Mouse (Mus musculus) liver, postnatal 0 days (tissue): Measurements from ENCODE around the gene Ffar1. TPM values are rescaled to one million over a fixed set of nuclear protein-coding genes. Genes with fewer than 3 reads are reported as not detected.

Source experiments
- ATAC-seq: fragments of 200-750 bp; cut with Nextera tagmentation; 2 replicates; pipeline ENCODE4 v1.8.0; 2017; ENCODE audit warnings: mild to moderate bottlenecking, moderate library complexity
- DNase-seq: peaks from one replicate; pipeline ENCODE4 v3.0.0-alpha.2; 2016
- H3K27ac ChIP-seq: fragments of 300-500 bp; sonication (generic); 2 replicates; pipeline ENCODE4 v1.5.1; 2014; ENCODE audit warnings: antibody characterized with exemption, moderate library complexity, mild to moderate bottlenecking, low read depth
- H3K27me3 ChIP-seq: fragments of 300-500 bp; sonication (generic); 2 replicates; pipeline ENCODE4 v1.6.1; 2014; ENCODE audit warnings: low read length, control low read depth, mixed read lengths; ENCODE audit not compliant: insufficient read depth
- H3K36me3 ChIP-seq: fragments of 300-500 bp; sonication (generic); replicated peaks from 2 replicates; pipeline ENCODE4 v1.6.1; 2014; ENCODE audit warnings: mild to moderate bottlenecking, control low read depth, low read length, moderate library complexity, mixed read lengths; ENCODE audit not compliant: insufficient read depth
- H3K4me1 ChIP-seq: fragments of 300-500 bp; sonication (generic); 2 replicates; pipeline ENCODE4 v1.6.1; 2014; ENCODE audit warnings: antibody characterized with exemption, mild to moderate bottlenecking, control low read depth; ENCODE audit not compliant: insufficient read depth
- H3K4me2 ChIP-seq: fragments of 300-500 bp; sonication (generic); 2 replicates; pipeline ENCODE4 v1.6.1; 2014; ENCODE audit warnings: low read depth, mild to moderate bottlenecking, low read length, moderate library complexity, mixed read lengths
- H3K4me3 ChIP-seq: fragments of 300-500 bp; sonication (generic); 2 replicates; pipeline ENCODE4 v1.5.1; 2014; ENCODE audit warnings: low read depth, low read length
- H3K9ac ChIP-seq: fragments of 300-500 bp; sonication (generic); replicated peaks from 2 replicates; pipeline ENCODE4 v1.6.1; 2014; ENCODE audit warnings: mild to moderate bottlenecking, moderate library complexity
- H3K9me3 ChIP-seq: fragments of 300-500 bp; sonication (generic); 2 replicates; pipeline ENCODE4 v1.6.1; 2016; ENCODE audit warnings: mild to moderate bottlenecking, control low read depth, low read length, mixed read lengths
- CTCF ChIP-seq: sonication (generic); IDR thresholded peaks from 2 replicates; pipeline ENCODE4 v1.5.1; 2016; ENCODE audit warnings: antibody characterized with exemption, low read depth
- EP300 ChIP-seq: IDR thresholded peaks from 2 replicates; pipeline ENCODE4 v1.6.1; 2016; ENCODE audit warnings: antibody characterized with exemption, low read depth, mild to moderate bottlenecking
- WGBS: fragments of 180-500 bp; shearing (Covaris S2); extraction: QIAGEN DNeasy Blood & Tissue Kit; methylation state at CpG from one replicate; pipeline ENCODE4 v1.1.7; 2014; ENCODE audit not compliant: insufficient replicate concordance; 5-methylcytosine and 5-hydroxymethylcytosine counted together
- polyA plus RNA-seq: library from polyadenylated mRNA; unstranded; fragments of >200 nt; fragmentation: Nextera tagmentation; extraction: Ambion mirVana; gene quantifications from 2 replicates; pipeline ENCODE4 v1.2.1, GENCODE M21; 2015

The Ffar1 gene
- polyA plus RNA-seq, 1 experiment from 2014 or later = 0.06 TPM

GRCm38 (mm10) chr7:30820854-30821445 lies 40.4 kb downstream of the Ffar1 start:
- peak overlapping the region; percentile 44 for H3K27ac ChIP-seq
- peaks cover 21% of the 10 kb centered on the region for H3K4me1 ChIP-seq
- no peak for ATAC-seq
- peak overlapping the region; percentile 22; the same call in 1 of the 2 replicates for H3K4me3 ChIP-seq
- WGBS = 24% methylated on average over 7 of the region's 7 CpGs
- no peak overlapping the region for H3K9ac ChIP-seq
- H3K4me2 ChIP-seq = peak overlapping the region; percentile 52
- no peak for DNase-seq
- no peak for TF ChIP-seq EP300
- no peak for TF ChIP-seq CTCF
- H3K36me3 ChIP-seq = no peaks in the 10 kb centered on the region
- no peaks in the 10 kb centered on the region for H3K27me3 ChIP-seq
- H3K9me3 ChIP-seq = no peaks in the 10 kb centered on the region

GRCm38 (mm10) chr7:30820131-30820530 lies 41.2 kb downstream of the Ffar1 start:
- no peaks in the 10 kb centered on the region for H3K36me3 ChIP-seq
- peak overlapping the region; percentile 44; the same call in 1 of the 2 replicates for H3K27ac ChIP-seq
- H3K9ac ChIP-seq = no peak overlapping the region
- peak; percentile 69 for ATAC-seq
- H3K4me3 ChIP-seq = peak overlapping the region; percentile 22
- no peak for TF ChIP-seq EP300
- no peak for TF ChIP-seq CTCF
- WGBS = 34% methylated on average over 6 of the region's 6 CpGs
- H3K9me3 ChIP-seq = no peaks in the 10 kb centered on the region
- H3K27me3 ChIP-seq = no peaks in the 10 kb centered on the region
- peaks cover 21% of the 10 kb centered on the region for H3K4me1 ChIP-seq
- peak overlapping the region; percentile 52 for H3K4me2 ChIP-seq
- peak; percentile 31 for DNase-seq

GRCm38 (mm10) chr7:30812291-30812807 lies 49.0 kb downstream of the Ffar1 start:
- H3K36me3 ChIP-seq = no peaks in the 10 kb centered on the region
- ATAC-seq (peak; percentile 78), DNase-seq (peak; percentile 52)
- H3K9me3 ChIP-seq = no peaks in the 10 kb centered on the region
- 0 out of 2 replicates have a peak overlapping the region, but pooled peaks have one; percentile 8 for H3K4me3 ChIP-seq
- WGBS = 18% methylated on average over 6 of the region's 6 CpGs
- peak overlapping the region; percentile 53 for H3K4me2 ChIP-seq
- H3K27me3 ChIP-seq = no peaks in the 10 kb centered on the region
- H3K27ac ChIP-seq = peak overlapping the region; percentile 89
- TF ChIP-seq EP300 (peak; percentile 6; the same call in 1 of the 2 replicates), CTCF (no peak)
- H3K4me1 ChIP-seq = peaks cover 14% of the 10 kb centered on the region
- H3K9ac ChIP-seq = 0 out of 2 replicates have a peak overlapping the region, but pooled peaks have one; percentile 16

GRCm38 (mm10) chr7:30811757-30812290 lies 49.5 kb downstream of the Ffar1 start:
- H3K27me3 ChIP-seq = no peaks in the 10 kb centered on the region
- peaks cover 14% of the 10 kb centered on the region for H3K4me1 ChIP-seq
- 11% methylated on average over 9 of the region's 9 CpGs for WGBS
- H3K9ac ChIP-seq = 0 out of 2 replicates have a peak overlapping the region, but pooled peaks have one; percentile 16
- H3K27ac ChIP-seq = peak overlapping the region; percentile 89
- ATAC-seq = peak; percentile 69
- H3K4me2 ChIP-seq = peak overlapping the region; percentile 53
- 0 out of 2 replicates have a peak, but pooled peaks have one; percentile 22 for TF ChIP-seq EP300
- TF ChIP-seq CTCF = no peak
- H3K9me3 ChIP-seq = no peaks in the 10 kb centered on the region
- DNase-seq = peak; percentile 39
- H3K36me3 ChIP-seq = no peaks in the 10 kb centered on the region
- 0 out of 2 replicates have a peak overlapping the region, but pooled peaks have one; percentile 8 for H3K4me3 ChIP-seq

GRCm38 (mm10) chr7:30810319-30810718 lies 51.0 kb downstream of the Ffar1 start:
- DNase-seq = no peak
- no peak for ATAC-seq

More at GRCm38 (mm10) chr7:30810319-30810718, 51.0 kb downstream of the Ffar1 start:
- no peaks in the 10 kb centered on the region for H3K27me3 ChIP-seq
- H3K9me3 ChIP-seq = no peaks in the 10 kb centered on the region
- H3K36me3 ChIP-seq = no peaks in the 10 kb centered on the region
- no peak overlapping the region for H3K27ac ChIP-seq
- WGBS = 61% methylated on average over 6 of the region's 6 CpGs
- H3K4me3 ChIP-seq = no peak overlapping the region
- no peak overlapping the region for H3K9ac ChIP-seq
- no peak for TF ChIP-seq EP300
- TF ChIP-seq CTCF = peak; percentile 69
- peaks cover 14% of the 10 kb centered on the region for H3K4me1 ChIP-seq
- H3K4me2 ChIP-seq = no peak overlapping the region

Other genes with a start within 250 kb of the Ffar1 start
- 0.07 and 0.14 TPM in 2 replicates for gene Upk1a, start 248.7 kb downstream of the Ffar1 start, polyA plus RNA-seq
- gene Cox6b1, start 235.4 kb downstream of the Ffar1 start, polyA plus RNA-seq = 995 and 998 TPM in 2 replicates
- not detected in 2 replicates for gene Etv2, start 225.7 kb downstream of the Ffar1 start, polyA plus RNA-seq
- gene Rbm42, start 211.2 kb downstream of the Ffar1 start, polyA plus RNA-seq = 41.8 and 43.3 TPM in 2 replicates
- 11.4 and 13.0 TPM in 2 replicates for gene Haus5, start 196.6 kb downstream of the Ffar1 start, polyA plus RNA-seq
- gene Pmis2, start 190.0 kb downstream of the Ffar1 start, polyA plus RNA-seq = not detected in 2 replicates
- 0.53 and 1.4 TPM in 2 replicates for gene 2200002J24Rik, start 162.6 kb downstream of the Ffar1 start, polyA plus RNA-seq
- gene Atp4a, start 149.4 kb downstream of the Ffar1 start, polyA plus RNA-seq = 1.1 and 1.6 TPM in 2 replicates
- 153 and 158 TPM in 2 replicates for gene Tmem147, start 132.0 kb downstream of the Ffar1 start, polyA plus RNA-seq
- gene Gapdhs, start 117.9 kb downstream of the Ffar1 start, polyA plus RNA-seq = 0.12 TPM in 1 of 2 replicates, not detected in the other
- 0.69 and 0.77 TPM in 2 replicates for gene Sbsn, start 110.1 kb downstream of the Ffar1 start, polyA plus RNA-seq
- 1.5 and 1.8 TPM in 2 replicates for gene Dmkn, start 97.8 kb downstream of the Ffar1 start, polyA plus RNA-seq
- not detected in 2 replicates for gene Krtdap, start 73.7 kb downstream of the Ffar1 start, polyA plus RNA-seq
- gene Ffar2, start 37.8 kb downstream of the Ffar1 start, polyA plus RNA-seq = 1.6 and 2.1 TPM in 2 replicates
- gene Ffar3, start 5.4 kb downstream of the Ffar1 start, polyA plus RNA-seq = not detected in 2 replicates
- gene Cd22, start 18.8 kb upstream of the Ffar1 start, polyA plus RNA-seq = 1.5 and 2.2 TPM in 2 replicates
- gene Mag, start 53.3 kb upstream of the Ffar1 start, polyA plus RNA-seq = 0.47 and 0.51 TPM in 2 replicates
- 0.49 TPM in 1 of 2 replicates, not detected in the other for gene Hamp2, start 63.1 kb upstream of the Ffar1 start, polyA plus RNA-seq
- gene Hamp, start 82.5 kb upstream of the Ffar1 start, polyA plus RNA-seq = 142 and 248 TPM in 2 replicates
- 11.6 and 12.0 TPM in 2 replicates for gene Usf2, start 95.2 kb upstream of the Ffar1 start, polyA plus RNA-seq
- gene Lsr, start 111.9 kb upstream of the Ffar1 start, polyA plus RNA-seq = 28.2 and 33.7 TPM in 2 replicates
- gene Fam187b, start 112.2 kb upstream of the Ffar1 start, polyA plus RNA-seq = 4.0 and 5.0 TPM in 2 replicates
- gene Fxyd5, start 180.9 kb upstream of the Ffar1 start, polyA plus RNA-seq = 25.8 and 29.4 TPM in 2 replicates
- gene Fxyd7, start 189.9 kb upstream of the Ffar1 start, polyA plus RNA-seq = 0.16 TPM in 1 of 2 replicates, not detected in the other
- gene Fxyd1, start 195.6 kb upstream of the Ffar1 start, polyA plus RNA-seq = 300 and 302 TPM in 2 replicates
- 0.11 TPM in 1 of 2 replicates, not detected in the other for gene Lgi4, start 197.8 kb upstream of the Ffar1 start, polyA plus RNA-seq
- 3.4 TPM in 2 replicates for gene Fxyd3, start 215.1 kb upstream of the Ffar1 start, polyA plus RNA-seq